Mouse (Mus musculus) ES-Bruce4 (cell line): Measurements from ENCODE around the gene Pitpnm2. TPM values are rescaled to one million over a fixed set of nuclear protein-coding genes. Genes with fewer than 3 reads are reported as not detected.

Experiments
- H3K27ac ChIP-seq: 2 replicates; pipeline ENCODE4 v1.5.1; 2012; ENCODE audit warnings: low read length, inconsistent platforms; ENCODE audit not compliant: insufficient read depth
- H3K27me3 ChIP-seq: 2 replicates; pipeline ENCODE4 v1.6.1; 2012; ENCODE audit warnings: mild to moderate bottlenecking, low read length, inconsistent platforms; ENCODE audit not compliant: control insufficient read depth, poor library complexity, insufficient read depth, severe bottlenecking
- H3K36me3 ChIP-seq: 2 replicates; pipeline ENCODE4 v1.6.1; 2012; ENCODE audit warnings: inconsistent platforms, mild to moderate bottlenecking, low read length, moderate library complexity; ENCODE audit not compliant: control insufficient read depth, poor library complexity, insufficient read depth, severe bottlenecking
- H3K4me1 ChIP-seq: one replicate; pipeline ENCODE4 v1.8.1; 2011; ENCODE audit warnings: low read length; ENCODE audit not compliant: control insufficient read depth, insufficient read depth
- H3K4me3 ChIP-seq: 2 replicates; pipeline ENCODE4 v1.5.1; 2011; ENCODE audit warnings: low read depth, mild to moderate bottlenecking, low read length
- H3K9ac ChIP-seq: 2 replicates; pipeline ENCODE4 v1.6.1; 2012; ENCODE audit warnings: low read depth, mild to moderate bottlenecking, inconsistent platforms; ENCODE audit not compliant: poor library complexity, severe bottlenecking
- H3K9me3 ChIP-seq: replicated peaks from 2 replicates; pipeline ENCODE4 v1.6.1; 2012; ENCODE audit warnings: mild to moderate bottlenecking, low read length, inconsistent platforms; ENCODE audit not compliant: control insufficient read depth, poor library complexity, insufficient read depth, severe bottlenecking
- CTCF ChIP-seq: IDR thresholded peaks from one replicate; pipeline ENCODE4 v1.8.1; 2011; ENCODE audit warnings: low read depth, low read length
- EP300 ChIP-seq: IDR thresholded peaks from 2 replicates; pipeline ENCODE4 v1.6.1; 2011; ENCODE audit warnings: low read depth, low read length; ENCODE audit not compliant: insufficient read depth
- POLR2A ChIP-seq: IDR thresholded peaks from one replicate; pipeline ENCODE4 v1.8.1; 2011; ENCODE audit warnings: low read length; ENCODE audit not compliant: insufficient read depth
- polyA plus RNA-seq: library from polyadenylated mRNA; stranded (reverse); fragments of >200 nt; gene quantifications from 2 replicates; pipeline ENCODE4 v1.2.4, GENCODE M21; 2011; ENCODE audit warnings: low read depth; ENCODE audit not compliant: missing spikeins, insufficient read depth, insufficient read length

The Pitpnm2 gene
- polyA plus RNA-seq, 1 experiment, result 13.1 TPM

DNA sequence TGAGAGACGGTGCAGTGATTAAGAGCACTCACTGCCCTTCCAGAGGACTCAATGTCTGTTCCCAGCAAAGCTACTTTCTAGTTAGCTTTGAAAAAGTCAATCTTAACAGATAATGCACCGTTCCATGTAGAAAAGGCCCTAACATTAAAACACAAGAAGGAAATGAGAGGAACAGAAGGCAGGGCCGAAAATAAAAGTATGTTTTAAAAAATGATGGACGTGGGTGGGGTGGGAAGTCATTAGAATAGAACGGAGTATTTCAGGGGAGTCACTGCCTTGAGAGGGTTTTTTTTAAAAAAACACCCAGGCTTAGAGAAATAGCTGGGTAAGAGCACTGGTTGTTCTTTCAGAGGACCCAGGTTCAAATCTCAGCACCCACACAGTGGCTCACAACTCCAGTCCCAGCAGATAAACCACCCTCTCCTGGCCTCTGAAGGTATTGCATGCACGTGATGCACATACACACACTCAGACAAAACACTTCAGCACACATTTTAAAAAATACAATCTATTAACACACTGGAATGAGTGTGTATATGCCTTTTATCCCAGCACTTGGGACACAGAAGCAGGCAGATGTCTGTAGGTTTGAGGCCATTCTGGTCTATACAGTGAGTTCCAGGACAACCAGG is 38.2 kb upstream of the Pitpnm2 start:
- no peaks in the 10 kb centered on the region for H3K9me3 ChIP-seq
- H3K27me3 ChIP-seq, result no peaks in the 10 kb centered on the region
- TF ChIP-seq POLR2A (no peak), CTCF (no peak), EP300 (no peak)
- H3K4me1 ChIP-seq, result no peaks in the 10 kb centered on the region
- H3K9ac ChIP-seq, result no peak overlapping the region
- no peaks in the 10 kb centered on the region for H3K36me3 ChIP-seq
- H3K27ac ChIP-seq, result no peak overlapping the region
- H3K4me3 ChIP-seq, result no peak overlapping the region

GRCm38 (mm10) chr5:124284330-124284729 is 34.8 kb upstream of the Pitpnm2 start:
- Histone ChIP-seq H3K27me3 (no peaks in the 10 kb centered on the region), H3K4me1 (no peaks in the 10 kb centered on the region), H3K36me3 (no peaks in the 10 kb centered on the region), H3K27ac (no peak overlapping the region), H3K9ac (no peak overlapping the region), H3K9me3 (no peaks in the 10 kb centered on the region), H3K4me3 (no peak overlapping the region)
- TF ChIP-seq CTCF (peak; percentile 12), POLR2A (no peak)

DNA sequence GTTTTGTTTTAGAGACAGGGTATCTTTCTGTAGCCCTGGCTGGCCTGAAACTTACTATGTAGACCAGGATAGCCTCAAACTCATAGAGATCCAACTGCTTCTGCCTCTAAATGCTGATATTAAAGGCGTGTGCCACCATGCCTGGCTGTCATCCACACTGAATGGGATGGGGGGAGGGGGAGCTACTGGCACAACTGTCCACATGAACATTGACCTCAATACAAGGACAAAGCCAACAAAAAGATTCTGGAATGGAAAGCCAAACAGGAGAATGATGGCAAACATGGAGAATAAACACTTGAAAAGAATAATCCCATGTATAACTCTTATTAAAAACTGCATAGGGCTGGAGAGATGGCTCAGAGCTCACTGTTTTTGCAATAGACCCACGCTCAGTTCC is 33.3 kb upstream of the Pitpnm2 start:
- no peak for TF ChIP-seq CTCF
- no peak for TF ChIP-seq POLR2A
- no peak for TF ChIP-seq EP300
- Histone ChIP-seq H3K27ac (no peak overlapping the region), H3K9ac (no peak overlapping the region), H3K36me3 (no peaks in the 10 kb centered on the region), H3K27me3 (no peaks in the 10 kb centered on the region), H3K4me3 (no peak overlapping the region), H3K9me3 (no peaks in the 10 kb centered on the region), H3K4me1 (no peaks in the 10 kb centered on the region)

DNA sequence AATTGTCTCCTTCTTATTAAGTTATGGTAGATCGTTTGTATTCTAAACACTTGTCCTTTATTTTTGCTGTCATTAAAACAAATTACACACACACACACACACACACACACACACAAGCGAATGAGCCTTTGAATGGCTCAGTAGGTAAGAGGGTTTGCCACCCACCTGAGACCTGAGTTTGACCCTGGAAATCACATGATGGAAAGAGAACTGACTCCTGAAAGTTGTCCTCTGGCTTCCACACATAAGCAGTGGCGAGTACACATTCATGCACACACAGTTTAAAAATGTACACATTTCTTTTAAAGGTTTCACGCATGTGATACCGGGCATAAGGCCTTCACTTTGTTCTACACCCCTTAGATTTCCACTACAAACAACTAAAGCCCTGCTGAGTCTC is 20.7 kb upstream of the Pitpnm2 start:
- TF ChIP-seq POLR2A, result no peak
- TF ChIP-seq CTCF, result no peak
- TF ChIP-seq EP300, result no peak
- peaks cover 28% of the 10 kb centered on the region for H3K9me3 ChIP-seq
- peaks cover 2% of the 10 kb centered on the region; the same call in 1 of the 2 replicates for H3K36me3 ChIP-seq
- H3K9ac ChIP-seq, result no peak overlapping the region
- H3K4me3 ChIP-seq, result no peak overlapping the region
- no peaks in the 10 kb centered on the region for H3K27me3 ChIP-seq
- H3K4me1 ChIP-seq, result no peaks in the 10 kb centered on the region
- no peak overlapping the region for H3K27ac ChIP-seq

- no peaks in the 10 kb centered on the region for H3K27me3 ChIP-seq
- H3K36me3 ChIP-seq, result peaks cover 2% of the 10 kb centered on the region; the same call in 1 of the 2 replicates
- no peak overlapping the region for H3K9ac ChIP-seq
- no peaks in the 10 kb centered on the region for H3K4me1 ChIP-seq
- H3K4me3 ChIP-seq, result no peak overlapping the region
- no peak overlapping the region for H3K27ac ChIP-seq
- peaks cover 23% of the 10 kb centered on the region for H3K9me3 ChIP-seq
- TF ChIP-seq CTCF, result no peak
- TF ChIP-seq EP300, result no peak
- TF ChIP-seq POLR2A, result no peak
Measured at GRCm38 (mm10) chr5:124269661-124270060, 20.1 kb upstream of the Pitpnm2 start.

DNA sequence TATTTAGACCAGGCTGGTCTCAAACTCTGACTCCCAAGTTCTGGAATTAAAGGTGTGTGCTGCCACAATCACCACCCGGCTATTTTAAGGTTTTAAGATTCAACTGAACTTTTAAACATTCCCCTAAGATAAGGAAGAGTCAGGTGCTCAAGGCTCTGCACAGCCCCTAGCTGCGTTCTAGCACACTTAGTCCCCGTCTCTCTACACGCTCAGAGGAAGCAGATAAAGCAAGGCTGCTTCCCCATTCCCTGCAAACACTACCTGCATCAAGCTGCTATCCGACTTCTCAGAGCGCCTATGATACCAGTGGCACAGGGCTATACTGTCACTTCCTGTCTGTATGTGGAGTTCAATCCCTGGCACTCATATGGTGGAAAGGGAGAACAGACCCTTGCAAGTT is 18.1 kb upstream of the Pitpnm2 start:
- no peak overlapping the region for H3K4me3 ChIP-seq
- peaks cover 22% of the 10 kb centered on the region for H3K9me3 ChIP-seq
- no peaks in the 10 kb centered on the region for H3K4me1 ChIP-seq
- no peak overlapping the region for H3K27ac ChIP-seq
- TF ChIP-seq POLR2A, result no peak
- no peak for TF ChIP-seq EP300
- TF ChIP-seq CTCF, result no peak
- H3K36me3 ChIP-seq, result peaks cover 2% of the 10 kb centered on the region; the same call in 1 of the 2 replicates
- no peaks in the 10 kb centered on the region for H3K27me3 ChIP-seq
- H3K9ac ChIP-seq, result no peak overlapping the region
